Mouse (Mus musculus) gastrocnemius, postnatal 4 days (tissue): ENCODE measurements at regions not wholly inside any gene's neighbourhood (a gene's known extent, or its start where the extent isn't known, plus 50 kb on each side); places are given as distances from the start of the nearest gene placed in this dataset.

Source experiments
- DNase-seq, 2 experiments: peaks; one replicate each; pipeline ENCODE4 v3.0.0; 2021 to 2022; ENCODE audit warnings: low spot score in 2 of 2, mixed read lengths in 2 of 2

GRCm38 (mm10) chr14:115004733-115005405 lies 87.1 kb upstream of the Gpc5 start:
- DNase-seq, result no peak

DNA sequence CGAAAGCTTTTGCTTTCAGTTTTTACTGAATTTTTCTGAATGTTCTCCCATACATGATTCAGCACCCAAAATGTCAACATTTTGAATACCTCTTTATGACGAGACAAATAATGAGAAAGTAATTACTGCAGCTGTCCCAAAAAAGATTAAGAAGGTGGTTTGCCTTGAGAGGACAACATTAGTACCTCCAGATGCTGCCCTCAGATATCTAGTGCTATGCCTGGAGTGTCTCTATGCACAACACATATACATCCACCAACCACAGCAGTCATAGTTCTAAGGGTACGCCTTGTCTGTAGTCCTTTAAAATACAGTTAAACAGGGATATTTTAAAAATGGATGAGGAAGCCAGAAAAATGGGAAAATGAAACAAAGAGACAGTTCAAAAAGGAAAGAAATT lies 81.1 kb upstream of the Gpc5 start:
- DNase-seq, result no peak

- no peak for DNase-seq
Observed at GRCm38 (mm10) chr14:115015299-115015698, 76.7 kb upstream of the Gpc5 start.

DNA sequence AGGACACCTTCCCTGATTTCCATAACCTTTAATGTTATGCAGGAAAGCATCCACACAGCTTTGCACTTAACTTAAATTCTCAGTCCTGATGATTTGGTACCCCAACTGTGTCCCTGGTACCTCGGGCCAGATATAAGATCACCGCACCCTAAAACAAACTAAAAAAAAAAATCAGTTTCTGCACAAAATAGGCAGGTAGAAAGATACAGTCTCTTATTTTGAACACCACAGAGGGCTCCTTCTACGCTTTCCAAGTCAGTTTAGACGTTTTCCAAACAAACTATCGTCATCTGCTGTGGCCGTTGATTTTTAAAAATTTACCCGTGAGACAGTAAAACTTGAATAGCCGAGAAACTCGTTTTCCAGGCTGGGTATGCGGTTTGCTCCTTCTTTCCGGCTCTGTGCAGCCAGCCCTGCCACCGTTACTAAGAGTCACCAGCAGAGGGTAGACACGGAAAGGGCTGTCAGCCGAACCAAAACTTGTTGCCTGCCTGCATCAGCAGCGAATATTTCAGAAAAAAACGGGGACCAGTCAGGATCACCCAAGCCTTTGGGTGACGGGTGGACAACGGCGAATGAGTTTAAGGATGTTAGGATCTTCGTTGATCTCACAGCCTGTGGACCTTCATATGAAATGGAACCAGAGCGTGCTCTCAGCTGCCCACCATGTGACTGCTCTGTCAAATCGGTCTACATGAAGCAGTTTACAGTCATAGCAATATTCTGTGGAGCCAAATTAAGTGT lies 74.4 kb upstream of the Gpc5 start:
- DNase-seq, result peak; percentile 21 to 53

DNA sequence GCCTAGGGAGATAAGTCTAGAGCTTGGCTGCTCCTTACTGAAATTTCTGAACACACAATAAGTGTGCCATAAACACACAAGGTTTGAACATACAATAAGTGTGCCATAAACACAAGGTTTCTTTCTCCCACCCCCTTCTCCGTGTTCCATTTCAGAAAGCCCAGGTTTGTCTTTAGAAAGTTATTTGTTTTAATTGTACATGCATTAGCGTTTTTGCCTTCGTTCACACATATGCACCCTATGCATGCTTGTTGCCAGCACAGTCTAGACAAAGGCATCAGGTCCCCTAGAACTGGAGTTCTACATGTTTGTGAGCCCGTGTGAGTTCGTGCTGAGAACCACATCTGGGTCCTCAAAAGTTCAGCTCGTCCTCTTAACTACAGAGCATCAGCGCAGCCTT lies 64.0 kb upstream of the Gpc5 start:
- no peak for DNase-seq

- DNase-seq, result no peak
Observed at GRCm38 (mm10) chr14:115031734-115032133, 60.3 kb upstream of the Gpc5 start.

DNA sequence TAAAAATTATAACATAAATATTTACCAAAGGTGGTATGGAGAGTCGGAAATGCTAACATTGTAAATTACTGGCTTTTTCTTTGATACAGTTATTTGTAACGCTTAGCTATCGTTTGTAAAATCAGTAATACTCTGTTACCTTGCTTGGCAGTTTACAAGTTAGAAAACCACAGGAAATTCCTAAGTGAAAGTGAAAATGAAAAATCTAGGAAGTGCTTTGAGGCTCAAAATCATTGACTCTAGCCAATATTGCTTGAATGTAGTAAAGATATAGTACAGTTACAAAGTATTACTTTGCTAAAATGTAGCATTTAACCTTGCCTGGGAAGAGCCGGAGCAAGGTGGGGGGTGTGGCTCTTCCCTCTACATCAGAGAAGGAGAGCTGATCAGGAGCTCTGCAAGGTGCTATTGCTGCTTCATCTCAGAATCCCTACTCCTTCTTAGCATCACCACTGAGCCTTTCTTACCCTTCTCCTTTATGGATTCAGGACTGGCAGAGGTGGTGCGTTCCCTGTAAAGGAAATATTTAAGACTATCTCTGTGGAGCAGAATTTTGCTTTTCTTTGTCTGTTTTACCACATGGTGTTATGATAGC lies 58.5 kb upstream of the Gpc5 start:
- DNase-seq, result no peak

GRCm38 (mm10) chr14:115034718-115035437 lies 57.1 kb upstream of the Gpc5 start:
- no peak for DNase-seq

GRCm38 (mm10) chr14:115037086-115037793 lies 54.8 kb upstream of the Gpc5 start:
- DNase-seq, result no peak

DNA sequence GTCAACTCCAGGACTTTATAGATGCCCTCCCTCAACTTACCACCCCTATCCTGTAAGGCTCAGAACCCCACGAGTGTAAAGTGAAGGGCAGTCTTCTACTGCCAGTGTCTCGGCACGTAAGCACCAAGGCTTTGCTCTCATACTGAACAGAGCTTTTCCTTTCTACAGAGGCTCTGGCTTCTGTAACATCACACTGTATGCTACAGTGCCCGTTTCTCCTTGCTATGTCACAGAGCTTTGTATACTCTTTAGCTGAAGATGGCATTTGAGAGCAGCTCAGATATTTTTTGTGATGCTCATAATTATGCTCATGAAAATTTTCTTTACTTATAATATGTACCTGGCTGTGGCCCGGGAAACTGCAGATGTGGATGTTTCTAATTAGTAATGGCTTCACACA lies 53.2 kb upstream of the Gpc5 start:
- no peak for DNase-seq

DNA sequence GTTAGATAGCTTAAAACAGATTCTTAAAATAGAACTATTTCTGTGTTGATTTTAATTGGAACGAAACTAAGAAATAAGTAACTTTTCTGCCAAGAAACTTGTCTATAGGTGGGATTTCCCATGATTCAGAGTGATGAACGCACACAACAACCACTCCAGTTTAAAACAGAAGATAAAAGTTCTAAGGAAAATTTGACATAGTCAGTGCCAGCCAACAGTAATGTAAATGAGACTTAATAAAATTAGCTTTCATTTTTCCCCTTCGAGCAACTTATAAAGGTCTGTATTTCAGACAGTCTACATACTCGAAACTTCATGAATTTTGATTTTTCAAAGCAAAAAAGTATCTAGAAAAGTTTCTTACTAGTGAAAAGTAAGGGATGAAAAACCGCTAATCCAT lies 52.5 kb upstream of the Gpc5 start:
- no peak for DNase-seq

DNA sequence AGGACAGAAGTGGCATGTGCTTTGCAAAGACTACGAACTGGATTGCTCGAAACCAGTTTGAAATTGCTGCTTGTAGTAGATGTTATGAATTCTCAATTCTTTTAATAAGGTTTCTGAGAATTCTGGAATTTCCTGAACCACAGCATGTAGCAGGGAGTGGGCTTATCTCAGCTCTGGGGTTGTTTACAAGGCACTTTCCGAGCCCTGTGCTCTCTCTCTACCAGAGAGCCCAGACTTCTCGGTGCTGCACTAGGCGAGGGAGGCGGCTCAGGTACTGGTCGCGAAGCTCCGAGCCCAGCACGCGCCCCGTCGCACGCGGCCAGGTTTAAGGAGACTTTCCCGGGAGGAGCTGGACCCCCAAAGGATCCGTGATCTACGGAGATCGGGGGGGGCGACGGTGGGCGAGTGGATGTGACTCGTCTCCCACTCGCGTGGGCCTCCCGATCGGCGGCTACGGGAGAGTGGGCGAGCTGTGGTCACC lies 51.9 kb upstream of the Gpc5 start:
- DNase-seq, result peak in 1 of 2 experiments; percentile 27

DNA sequence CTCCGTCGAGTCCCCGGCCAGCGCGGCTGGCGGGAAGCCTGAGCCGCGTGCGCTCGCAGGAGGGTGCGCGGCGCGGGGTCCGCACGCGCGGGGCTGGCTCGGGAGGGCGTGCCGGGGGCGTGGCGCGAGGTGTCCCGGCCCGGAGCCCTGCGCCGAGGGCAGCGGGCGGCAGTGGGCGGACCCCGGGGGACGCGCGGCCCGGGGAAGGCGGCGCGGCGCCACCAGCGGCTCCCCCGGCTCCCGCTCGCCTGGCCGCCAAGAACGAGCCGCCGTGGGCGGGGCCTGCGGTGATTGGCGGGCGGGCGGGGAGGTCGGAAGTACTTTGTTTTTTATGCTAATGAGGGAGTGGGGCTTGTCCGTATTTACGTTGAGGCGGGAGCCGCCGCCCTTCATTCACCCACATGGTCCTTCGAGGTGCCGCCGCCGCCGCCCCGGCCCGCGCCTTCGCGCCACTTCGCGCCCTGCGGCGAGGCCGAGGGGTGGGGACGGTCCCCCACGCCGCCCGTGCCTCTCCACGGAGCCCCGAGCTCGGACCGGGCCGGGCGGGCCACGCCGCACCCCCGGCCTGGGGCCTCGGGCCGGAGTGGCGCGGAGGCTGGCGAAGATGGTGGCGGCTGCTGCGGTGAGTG lies 51.3 kb upstream of the Gpc5 start:
- peak; percentile 63 to 82 for DNase-seq

GRCm38 (mm10) chr14:115041336-115042054 lies 50.5 kb upstream of the Gpc5 start:
- peak; percentile 19 to 40 for DNase-seq

DNA sequence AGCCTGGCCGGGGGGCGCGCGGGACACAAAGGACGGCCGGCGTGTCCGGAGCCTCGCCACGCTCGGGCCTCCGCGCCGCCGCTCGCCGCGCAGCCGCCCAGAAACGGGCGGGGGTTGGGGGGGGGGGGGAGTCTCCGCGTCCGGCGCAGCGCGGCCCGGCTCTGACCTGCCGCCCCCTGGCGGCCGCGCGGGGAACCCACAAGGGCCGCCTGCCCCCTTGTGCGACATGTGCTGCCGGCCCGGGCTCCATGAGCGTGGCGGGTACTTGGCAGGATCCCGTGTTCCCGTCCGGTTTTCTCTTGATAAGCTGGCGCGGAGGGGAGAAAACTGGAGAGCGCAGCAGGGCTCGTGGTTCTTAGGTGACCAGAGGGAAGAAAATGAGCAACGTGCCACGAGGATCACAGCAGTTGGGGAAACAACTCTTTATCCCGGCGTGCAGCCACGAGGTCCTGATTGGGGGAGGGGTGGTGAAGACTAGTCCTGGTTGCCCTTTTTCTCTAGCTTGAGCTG lies 49.9 kb upstream of the Gpc5 start:
- DNase-seq, result peak; percentile 81 to 86
